Mouse (Mus musculus): ENCODE data around the gene Bag5.

DNA sequence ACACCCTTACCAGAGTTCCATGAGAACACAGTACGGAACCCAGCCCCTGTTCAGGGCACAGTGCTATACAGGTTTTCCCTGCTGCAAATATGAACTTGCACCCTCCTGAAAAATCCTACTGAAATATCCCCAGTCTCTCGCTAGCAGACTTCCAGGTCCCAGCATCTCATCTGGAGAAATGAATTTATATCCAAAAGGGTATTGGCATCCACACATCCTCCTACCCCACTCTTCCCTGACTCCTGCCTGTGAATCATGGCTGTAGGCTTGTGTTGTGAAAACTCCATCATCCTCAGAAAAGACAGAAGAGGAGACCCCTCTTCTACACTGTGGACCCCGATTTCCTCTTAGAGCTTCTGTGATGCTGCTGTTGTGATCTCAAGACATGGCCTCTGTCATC is 37.7 kb upstream of the Bag5 start:
- TF ChIP-seq CTCF (IDR thresholded peaks at IDR 0.05) (no peak), EP300 (IDR thresholded peaks at IDR 0.05; ENCODE audit: insufficient read depth, low read depth, low read length) (no peak)
